Mouse (Mus musculus): ENCODE measurements around the gene 2410002F23Rik. TPM values are rescaled to one million over a fixed set of nuclear protein-coding genes. Genes with fewer than 3 reads are reported as not detected.

Gene 2410002F23Rik
- 32.7 TPM for polyA plus RNA-seq (2014; fragmentation: Illumina TruSeq; extraction: RNeasy Lipid Tissue Mini Kit (QIAGEN cat#74804); ENCODE audit: low read depth, low replicate concordance)

GRCm38 (mm10) chr7:44246055-44246983 is at the start of gene 2410002F23Rik, which contains the start of gene 1700028J19Rik:
Gene 2410002F23Rik, plus strand, starts transcription at chr7:44246722.
Gene 1700028J19Rik, minus strand, starts transcription at chr7:44246695.

GRCm38 (mm10) chr7:44197891-44198290 is 48.6 kb upstream of the 2410002F23Rik start, which contains the start of gene Klk1b3:
Gene Klk1b3, plus strand, starts transcription at chr7:44198191.

DNA sequence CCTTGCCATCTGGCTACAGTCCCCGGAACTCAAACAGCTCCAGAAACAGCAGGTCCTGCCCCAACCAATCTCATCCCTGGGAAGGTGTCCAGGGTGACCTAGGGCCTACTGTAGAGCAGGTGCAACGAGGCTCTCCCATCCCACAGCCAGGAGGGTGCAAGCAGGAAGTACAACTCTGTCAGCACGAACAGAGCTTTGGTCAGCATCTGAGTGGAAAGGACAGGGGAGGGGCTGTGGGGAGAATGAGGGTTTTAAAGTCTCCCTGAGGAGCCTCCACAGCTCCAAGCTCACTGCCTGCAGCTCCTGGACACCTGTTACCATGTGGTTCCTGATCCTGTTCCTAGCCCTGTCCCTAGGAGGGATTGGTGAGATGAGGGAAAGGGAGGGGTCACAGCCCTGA is 39.4 kb upstream of the 2410002F23Rik start, which contains the start of gene Klk1b4:
Gene Klk1b4 (plus strand): TSS at position 301 of the 400 bp plus-strand sequence.

GRCm38 (mm10) chr7:44215645-44216044 is 30.9 kb upstream of the 2410002F23Rik start, which contains the start of gene Klk1b5:
Gene Klk1b5, plus strand, starts transcription at chr7:44215945.

DNA sequence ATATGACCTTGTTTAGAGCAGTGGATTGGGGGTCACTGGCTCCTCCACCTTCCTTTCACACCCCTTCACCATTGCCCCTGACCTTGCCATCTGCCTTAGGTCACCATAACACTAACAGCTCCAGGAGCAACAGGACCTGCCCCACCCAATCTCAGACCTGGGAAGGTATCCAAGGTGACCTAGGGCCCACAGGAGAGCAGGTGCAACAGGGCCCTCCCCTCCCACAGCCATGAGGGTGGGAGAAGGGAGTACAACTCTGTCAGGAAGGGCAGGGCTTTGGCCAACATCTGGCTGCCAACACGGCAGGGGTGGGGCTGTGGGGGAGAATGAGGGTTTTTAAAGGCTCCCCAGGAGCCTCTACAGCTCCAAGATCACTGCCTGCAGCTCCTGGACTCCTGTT is 21.4 kb upstream of the 2410002F23Rik start, which contains the start of gene Klk1:
Gene Klk1 (plus strand): TSS at position 285 of the 400 bp plus-strand sequence.

DNA sequence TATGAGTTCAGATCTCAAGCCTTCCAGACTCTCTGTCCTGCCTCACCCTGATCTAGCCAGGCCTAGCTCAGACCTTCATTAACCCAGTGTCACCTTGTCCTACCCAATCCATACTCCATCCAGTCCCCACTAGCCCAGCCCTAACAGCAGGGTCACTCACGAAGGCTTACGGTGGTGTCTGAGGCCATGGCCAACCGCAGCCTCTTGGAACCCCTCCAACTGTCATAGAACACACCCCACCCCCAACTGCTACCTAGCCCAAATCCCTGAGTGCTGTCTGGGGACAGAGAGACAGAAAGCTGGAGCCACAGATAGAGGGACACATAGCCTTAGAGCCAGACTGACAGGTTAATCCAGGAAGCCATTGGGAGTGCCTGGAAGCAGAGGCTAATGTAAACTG is 10.6 kb upstream of the 2410002F23Rik start, which contains the start of gene Gm36864:
Gene Gm36864 (plus strand): TSS at position 269 of the 400 bp plus-strand sequence.

DNA sequence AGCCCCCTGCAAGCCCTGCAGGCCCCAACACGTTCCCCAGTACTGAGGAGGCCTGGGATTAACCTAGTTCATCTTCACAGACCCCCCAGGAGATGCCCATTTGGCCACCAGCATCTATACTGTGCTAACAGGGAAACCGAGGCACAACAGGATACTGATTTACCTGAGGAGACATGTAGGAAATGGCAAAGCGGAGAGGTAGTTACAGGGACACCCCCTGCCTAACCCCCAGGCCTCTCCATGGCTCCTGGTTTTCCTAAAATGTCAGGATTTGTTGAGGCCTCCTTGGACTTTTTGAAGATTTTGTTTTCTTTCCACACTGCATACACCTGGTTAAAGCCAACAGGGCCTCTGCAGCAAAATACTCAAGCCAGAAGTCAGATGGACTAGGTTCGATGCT is 10.8 kb downstream of the 2410002F23Rik start, which contains the start of gene Acp4:
Gene Acp4 (minus strand): TSS at position 101 of the 400 bp plus-strand sequence.

DNA sequence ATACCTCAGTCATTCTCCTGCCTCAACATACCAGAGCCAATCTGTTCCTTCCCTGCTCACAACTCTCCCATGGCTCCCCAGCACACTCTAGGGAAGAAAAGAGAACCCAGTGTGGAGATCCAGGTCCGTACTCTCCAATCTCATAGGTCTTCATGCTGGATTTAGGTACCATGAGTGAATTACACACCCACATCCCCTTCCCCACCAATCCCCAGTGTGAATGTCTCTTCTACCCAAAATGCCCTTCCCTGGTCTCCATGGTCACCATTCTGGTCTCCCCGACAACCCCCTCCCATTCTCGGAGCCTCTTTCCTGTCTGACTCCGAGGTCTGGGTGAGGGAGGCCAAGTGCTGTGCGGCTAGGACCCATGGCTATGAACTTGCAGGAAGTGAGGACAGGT is 14.6 kb downstream of the 2410002F23Rik start, which contains the start of gene Gm15517:
Gene Gm15517 (plus strand): TSS at position 301 of the 400 bp plus-strand sequence.

Other genes starting within 250 kb of the 2410002F23Rik start
- gene Klk1b26, start 234.6 kb upstream of the 2410002F23Rik start, polyA plus RNA-seq (2014; fragmentation: Illumina TruSeq; extraction: RNeasy Lipid Tissue Mini Kit (QIAGEN cat#74804); ENCODE audit: low read depth, low replicate concordance) = 6.9 TPM
- gene Klk1b27, start 194.4 kb upstream of the 2410002F23Rik start, polyA plus RNA-seq (2014; fragmentation: Illumina TruSeq; extraction: RNeasy Lipid Tissue Mini Kit (QIAGEN cat#74804); ENCODE audit: low read depth, low replicate concordance) = 7.8 TPM
- gene Klk1b21, start 144.4 kb upstream of the 2410002F23Rik start, polyA plus RNA-seq (2014; fragmentation: Illumina TruSeq; extraction: RNeasy Lipid Tissue Mini Kit (QIAGEN cat#74804); ENCODE audit: low read depth, low replicate concordance) = 28.5 TPM
- 6.4 TPM for gene Klk1b22, start 134.0 kb upstream of the 2410002F23Rik start, polyA plus RNA-seq (2014; fragmentation: Illumina TruSeq; extraction: RNeasy Lipid Tissue Mini Kit (QIAGEN cat#74804); ENCODE audit: low read depth, low replicate concordance)
- gene Klk1b16, start 110.0 kb upstream of the 2410002F23Rik start, polyA plus RNA-seq (2014; fragmentation: Illumina TruSeq; extraction: RNeasy Lipid Tissue Mini Kit (QIAGEN cat#74804); ENCODE audit: low read depth, low replicate concordance) = 0.99 TPM
- 10.9 TPM for gene Klk1b24, start 58.5 kb upstream of the 2410002F23Rik start, polyA plus RNA-seq (2014; fragmentation: Illumina TruSeq; extraction: RNeasy Lipid Tissue Mini Kit (QIAGEN cat#74804); ENCODE audit: low read depth, low replicate concordance)
- gene Klk1b3, start 48.5 kb upstream of the 2410002F23Rik start, polyA plus RNA-seq (2014; fragmentation: Illumina TruSeq; extraction: RNeasy Lipid Tissue Mini Kit (QIAGEN cat#74804); ENCODE audit: low read depth, low replicate concordance) = 2.6 TPM
- gene Klk1b4, start 39.3 kb upstream of the 2410002F23Rik start, polyA plus RNA-seq (2014; fragmentation: Illumina TruSeq; extraction: RNeasy Lipid Tissue Mini Kit (QIAGEN cat#74804); ENCODE audit: low read depth, low replicate concordance) = not detected
- 0.64 TPM for gene Klk1b5, start 30.8 kb upstream of the 2410002F23Rik start, polyA plus RNA-seq (2014; fragmentation: Illumina TruSeq; extraction: RNeasy Lipid Tissue Mini Kit (QIAGEN cat#74804); ENCODE audit: low read depth, low replicate concordance)
- 1.4 TPM for gene Klk1, start 21.4 kb upstream of the 2410002F23Rik start, polyA plus RNA-seq (2014; fragmentation: Illumina TruSeq; extraction: RNeasy Lipid Tissue Mini Kit (QIAGEN cat#74804); ENCODE audit: low read depth, low replicate concordance)
- gene Gm36864, start 10.5 kb upstream of the 2410002F23Rik start, polyA plus RNA-seq (2014; fragmentation: Illumina TruSeq; extraction: RNeasy Lipid Tissue Mini Kit (QIAGEN cat#74804); ENCODE audit: low read depth, low replicate concordance) = 76.3 TPM
- 52.1 TPM for gene 1700028J19Rik, start within 50 bp of the 2410002F23Rik start, polyA plus RNA-seq (2014; fragmentation: Illumina TruSeq; extraction: RNeasy Lipid Tissue Mini Kit (QIAGEN cat#74804); ENCODE audit: low read depth, low replicate concordance)
- gene Acp4, start 10.7 kb downstream of the 2410002F23Rik start, polyA plus RNA-seq (2014; fragmentation: Illumina TruSeq; extraction: RNeasy Lipid Tissue Mini Kit (QIAGEN cat#74804); ENCODE audit: low read depth, low replicate concordance) = not detected
- 13.7 TPM for gene Gm15517, start 14.7 kb downstream of the 2410002F23Rik start, polyA plus RNA-seq (2014; fragmentation: Illumina TruSeq; extraction: RNeasy Lipid Tissue Mini Kit (QIAGEN cat#74804); ENCODE audit: low read depth, low replicate concordance)
- gene Clec11a, start 60.2 kb downstream of the 2410002F23Rik start, polyA plus RNA-seq (2014; fragmentation: Illumina TruSeq; extraction: RNeasy Lipid Tissue Mini Kit (QIAGEN cat#74804); ENCODE audit: low read depth, low replicate concordance) = 0.48 TPM
- 0.31 TPM for gene Shank1, start 63.5 kb downstream of the 2410002F23Rik start, polyA plus RNA-seq (2014; fragmentation: Illumina TruSeq; extraction: RNeasy Lipid Tissue Mini Kit (QIAGEN cat#74804); ENCODE audit: low read depth, low replicate concordance)
- 0.07 TPM for gene Syt3, start 137.4 kb downstream of the 2410002F23Rik start, polyA plus RNA-seq (2014; fragmentation: Illumina TruSeq; extraction: RNeasy Lipid Tissue Mini Kit (QIAGEN cat#74804); ENCODE audit: low read depth, low replicate concordance)
- gene 1700008O03Rik, start 139.1 kb downstream of the 2410002F23Rik start, polyA plus RNA-seq (2014; fragmentation: Illumina TruSeq; extraction: RNeasy Lipid Tissue Mini Kit (QIAGEN cat#74804); ENCODE audit: low read depth, low replicate concordance) = 1.1 TPM
- gene Lrrc4b, start 182.3 kb downstream of the 2410002F23Rik start, polyA plus RNA-seq (2014; fragmentation: Illumina TruSeq; extraction: RNeasy Lipid Tissue Mini Kit (QIAGEN cat#74804); ENCODE audit: low read depth, low replicate concordance) = not detected
- gene Aspdh, start 218.7 kb downstream of the 2410002F23Rik start, polyA plus RNA-seq (2014; fragmentation: Illumina TruSeq; extraction: RNeasy Lipid Tissue Mini Kit (QIAGEN cat#74804); ENCODE audit: low read depth, low replicate concordance) = not detected
- 1.9 TPM for gene Josd2, start 221.3 kb downstream of the 2410002F23Rik start, polyA plus RNA-seq (2014; fragmentation: Illumina TruSeq; extraction: RNeasy Lipid Tissue Mini Kit (QIAGEN cat#74804); ENCODE audit: low read depth, low replicate concordance)
- 1.8 TPM for gene Emc10, start 249.8 kb downstream of the 2410002F23Rik start, polyA plus RNA-seq (2014; fragmentation: Illumina TruSeq; extraction: RNeasy Lipid Tissue Mini Kit (QIAGEN cat#74804); ENCODE audit: low read depth, low replicate concordance)
- 119 TPM for gene Fam71e1, start 249.9 kb downstream of the 2410002F23Rik start, polyA plus RNA-seq (2014; fragmentation: Illumina TruSeq; extraction: RNeasy Lipid Tissue Mini Kit (QIAGEN cat#74804); ENCODE audit: low read depth, low replicate concordance)